Mouse (Mus musculus): Measurements from ENCODE around the gene Thop1.

GRCm38 (mm10) chr10:81041458-81042175 is 28.2 kb upstream of the Thop1 start:
- TF ChIP-seq E2F4 (IDR thresholded peaks at IDR 0.05; ENCODE audit: insufficient read depth) (no peak), POLR2A (IDR thresholded peaks at IDR 0.05; ENCODE audit: insufficient read length, low read depth) (no peak), REST (IDR thresholded peaks at IDR 0.05; ENCODE audit: insufficient read depth, insufficient read length) (no peak), SRF (IDR thresholded peaks at IDR 0.05; ENCODE audit: control insufficient read depth, insufficient read length, low read depth) (no peak), MAX (IDR thresholded peaks at IDR 0.05; ENCODE audit: low read depth) (no peak)

Data from myocyte (in vitro differentiated cells).